Mouse (Mus musculus) forelimb bud, embryonic 11.5 days (tissue): ENCODE measurements at regions not wholly inside any gene's neighbourhood (a gene's known extent, or its start where the extent isn't known, plus 50 kb on each side); places are given as distances from the start of the nearest gene placed in this dataset.

Source experiments
- DNase-seq: peaks from one replicate; pipeline ENCODE4 v3.0.0-alpha.2; 2012; ENCODE audit warnings: low read depth, low spot score

DNA sequence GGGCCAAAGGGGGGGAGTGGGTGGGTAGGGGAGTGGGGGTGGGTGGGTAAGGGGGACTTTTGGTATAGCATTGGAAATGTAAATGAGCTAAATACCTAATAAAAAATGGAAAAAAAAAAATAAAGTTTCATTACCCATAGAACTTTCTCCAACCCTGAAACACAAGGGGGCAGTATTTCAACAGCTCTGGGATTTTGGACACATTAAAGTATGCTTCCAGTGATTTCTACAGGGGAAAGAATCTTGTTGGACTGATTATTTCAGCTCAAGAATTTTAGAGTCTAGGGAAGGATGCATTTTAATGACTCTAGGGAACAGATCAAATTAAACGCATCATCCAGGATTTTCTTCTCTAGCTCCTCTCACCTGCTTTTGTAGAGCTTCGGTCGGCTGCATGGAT is 345.9 kb downstream of the Nrcam start:
- DNase-seq, result peak; percentile 23

DNA sequence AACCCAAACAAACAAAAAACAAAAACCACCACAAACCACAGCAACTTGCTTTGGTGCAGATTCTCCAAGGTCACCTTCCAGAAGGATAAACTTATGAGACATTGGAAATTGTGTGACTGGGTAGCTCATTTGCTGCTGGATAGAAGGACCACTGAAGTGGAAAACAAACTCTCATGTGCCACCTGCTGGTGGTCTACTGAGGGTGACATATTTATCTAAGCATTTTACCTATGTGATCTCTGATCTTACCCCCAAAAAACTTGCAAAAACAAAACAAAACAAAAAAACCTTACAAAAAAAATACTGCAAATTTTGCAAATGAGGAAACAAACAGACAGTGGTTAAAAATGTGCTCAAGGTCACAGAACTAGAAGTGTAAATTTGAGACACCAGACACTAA is 346.3 kb downstream of the Nrcam start:
- peak; percentile 9 for DNase-seq
